Mouse (Mus musculus): ENCODE measurements at regions not wholly inside any gene's neighbourhood (a gene's known extent, or its start where the extent isn't known, plus 50 kb on each side); places are given as distances from the start of the nearest gene placed in this dataset.
"Not testable (repeated sequence)": the region's sequence is repeated elsewhere in the genome, so short reads cannot be mapped to it uniquely, and the experiment has no call there.

DNA sequence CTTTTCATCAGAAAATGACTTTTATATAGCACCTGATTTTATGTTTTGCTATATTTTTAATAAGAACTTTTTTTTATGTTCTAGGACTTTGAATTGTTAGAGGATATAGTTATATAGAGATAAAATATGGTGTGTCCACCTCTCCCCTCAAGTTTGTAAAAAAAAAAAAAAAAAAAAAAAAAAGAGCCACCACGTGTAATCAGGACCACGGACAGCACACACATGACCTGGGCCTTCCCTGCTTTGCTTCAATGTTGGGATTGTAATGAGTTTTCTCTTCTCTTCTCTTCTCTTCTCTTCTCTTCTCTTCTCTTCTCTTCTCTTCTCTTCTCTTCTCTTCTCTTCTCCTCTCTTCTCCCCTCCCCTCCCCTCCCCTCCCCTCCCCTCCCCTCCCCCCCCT is 78.5 kb downstream of the 1700010I14Rik start:
- not testable (repeated sequence) for DNase-seq

DNA sequence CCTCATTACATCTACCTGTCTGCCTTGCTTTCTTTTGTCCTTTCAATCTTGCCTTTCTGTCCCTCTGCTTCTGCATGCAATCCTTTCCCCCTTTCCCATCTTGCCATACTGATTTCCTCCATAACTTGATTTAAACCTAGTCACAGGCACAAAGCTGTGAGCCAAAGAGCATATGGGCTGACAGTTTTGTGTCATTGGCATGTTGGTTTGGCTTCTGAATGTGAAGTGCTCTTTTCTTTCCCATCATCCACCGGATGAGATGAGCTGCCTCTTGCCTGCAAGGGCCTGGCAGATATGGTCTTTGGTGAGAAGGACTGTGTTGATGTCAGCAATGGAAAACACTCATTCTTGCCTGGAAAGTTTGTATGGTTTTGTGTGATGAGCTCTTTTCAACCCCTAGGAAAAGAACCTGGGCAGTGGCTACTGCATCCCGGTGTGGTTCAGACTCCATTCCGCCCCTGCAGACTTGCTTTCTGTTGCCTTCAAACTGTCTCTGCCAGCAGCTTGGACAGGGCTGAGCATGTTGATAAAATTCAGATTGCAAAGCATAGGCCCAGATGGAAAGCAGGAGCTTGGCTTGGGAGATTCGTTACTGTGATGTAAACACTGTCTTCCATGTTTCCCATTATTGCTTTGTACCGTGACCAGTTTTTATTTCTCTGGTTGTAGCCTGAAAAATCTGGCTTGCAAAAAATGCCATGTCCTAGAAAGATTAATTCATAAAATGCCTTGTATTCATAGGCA is 80.9 kb downstream of the 1700010I14Rik start:
- DNase-seq, result no peak

DNA sequence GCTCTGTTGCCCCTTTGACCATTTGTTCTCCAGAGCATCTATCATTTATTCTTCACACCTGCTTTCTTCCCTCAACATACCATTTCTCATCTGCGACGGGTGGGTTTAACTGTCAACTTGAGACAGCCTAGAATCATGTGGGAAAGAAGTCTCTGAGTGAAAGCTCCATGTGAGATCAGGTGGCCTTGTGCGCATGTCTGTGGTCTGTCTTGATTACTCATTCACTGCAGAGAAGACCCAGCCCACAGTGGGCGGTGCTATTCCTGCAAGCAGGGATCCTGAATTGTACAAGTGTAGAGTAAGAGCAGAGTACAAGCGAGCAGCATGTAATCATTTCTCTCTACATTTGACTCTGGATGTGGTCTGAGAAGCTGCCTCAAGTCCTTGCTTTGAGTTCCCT is 95.5 kb downstream of the 1700010I14Rik start:
- no peak for DNase-seq

DNA sequence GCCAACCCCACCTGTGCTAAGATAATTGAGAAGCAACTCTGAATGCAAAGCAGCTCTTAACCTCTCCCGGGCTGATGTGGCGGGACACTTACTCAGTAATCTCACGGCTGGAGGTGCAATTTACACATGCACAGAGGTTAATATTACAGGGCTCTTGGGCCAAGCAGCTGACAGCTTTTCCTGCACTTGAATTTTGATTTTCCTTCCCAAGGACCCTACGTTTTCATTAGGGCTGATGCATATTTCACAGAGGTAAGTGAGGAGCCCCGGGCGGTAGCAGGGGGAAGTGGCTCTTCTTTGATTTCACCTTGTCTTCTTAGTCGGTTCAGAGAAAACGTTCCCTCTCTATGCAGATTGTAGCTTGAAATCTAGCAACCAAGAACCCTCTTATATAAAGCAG is 139.7 kb downstream of the 1700010I14Rik start:
- DNase-seq, result no peak

DNA sequence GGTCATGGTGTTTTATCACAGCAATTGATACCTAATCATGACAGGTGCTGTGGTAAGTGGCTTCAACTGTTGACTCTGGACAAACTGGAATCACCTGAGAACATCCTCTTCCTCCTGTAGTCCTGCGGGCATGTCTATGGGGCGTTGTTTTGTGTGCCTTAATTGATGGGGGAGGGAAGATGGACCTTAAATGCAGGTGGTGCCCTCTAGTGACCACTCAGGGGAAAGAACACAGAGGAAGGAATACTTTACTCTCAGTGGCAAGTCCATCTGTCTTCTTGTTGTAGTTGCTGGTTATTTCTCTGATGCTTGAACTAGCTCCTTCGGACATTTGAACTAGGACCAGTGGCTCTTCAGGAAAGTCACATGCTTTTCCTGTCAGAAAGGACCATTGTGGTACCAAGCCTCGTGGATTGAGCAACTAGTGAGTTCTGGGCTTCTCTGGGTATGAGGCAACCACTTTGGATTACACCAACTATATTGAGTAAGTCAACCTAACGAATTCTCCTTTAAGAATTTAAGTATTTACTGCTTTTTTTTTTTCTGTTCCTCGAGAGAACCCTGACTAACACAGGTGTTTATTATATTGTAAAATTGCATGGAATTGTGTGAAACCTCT is 157.6 kb downstream of the 1700010I14Rik start:
- DNase-seq, result no peak

DNA sequence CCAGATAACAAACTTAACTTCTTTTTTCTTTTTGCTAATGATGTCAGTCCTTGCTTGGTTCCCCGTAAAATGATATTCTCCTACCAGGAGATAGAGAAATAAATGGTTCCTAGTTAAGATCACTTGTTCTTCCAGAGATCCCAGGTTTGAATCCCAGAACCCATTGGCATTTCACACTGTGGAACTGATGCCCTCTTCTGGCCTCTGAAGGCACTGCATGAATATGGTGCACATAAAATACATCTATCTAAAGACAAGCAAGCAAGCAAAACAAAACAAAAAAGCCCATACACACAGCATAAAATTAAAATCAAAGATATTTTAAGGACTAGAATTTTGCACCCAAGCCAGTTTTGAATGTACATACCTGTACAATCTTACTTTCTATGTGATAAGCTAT is 162.5 kb downstream of the 1700010I14Rik start:
- DNase-seq, result no peak

DNA sequence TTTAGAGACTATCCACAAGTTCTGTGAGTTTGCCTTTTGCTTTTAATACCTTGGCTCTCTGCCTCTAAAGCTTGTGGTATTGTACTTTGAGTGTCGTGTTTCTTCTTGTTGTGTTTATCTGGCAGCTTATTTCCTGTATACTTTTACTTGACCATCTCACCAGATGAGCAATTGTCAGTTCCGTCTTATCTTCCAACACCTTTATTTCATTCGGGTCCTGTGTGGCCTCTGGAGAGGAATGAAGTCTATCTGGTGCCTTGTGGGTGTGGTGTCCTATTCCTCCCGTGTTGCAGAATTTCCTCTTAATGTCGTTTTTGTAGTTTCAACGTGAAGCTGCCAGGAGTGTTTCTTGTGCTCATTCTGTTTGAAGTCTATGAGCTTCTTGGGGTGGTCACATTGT is 174.0 kb downstream of the 1700010I14Rik start:
- no peak for DNase-seq

DNA sequence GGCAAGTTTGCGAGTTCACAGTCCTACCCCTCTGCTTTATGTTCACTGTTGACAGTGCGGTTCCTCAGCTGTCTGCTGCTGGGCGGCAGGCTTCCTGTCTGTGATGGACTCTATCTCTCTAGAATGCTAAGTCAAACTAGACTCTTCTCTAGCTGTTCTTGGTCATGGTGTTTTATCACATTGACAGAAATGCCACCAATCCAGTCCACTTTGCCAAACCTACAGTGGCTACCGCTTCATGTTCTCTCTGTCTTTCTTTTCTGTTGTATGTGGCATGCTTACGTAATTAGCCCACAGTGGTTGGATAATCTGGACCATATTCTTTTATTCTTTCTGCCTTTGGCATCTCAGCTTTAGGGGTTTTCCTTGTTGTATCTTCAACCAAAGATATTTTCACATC is 174.5 kb downstream of the 1700010I14Rik start:
- no peak for DNase-seq

DNA sequence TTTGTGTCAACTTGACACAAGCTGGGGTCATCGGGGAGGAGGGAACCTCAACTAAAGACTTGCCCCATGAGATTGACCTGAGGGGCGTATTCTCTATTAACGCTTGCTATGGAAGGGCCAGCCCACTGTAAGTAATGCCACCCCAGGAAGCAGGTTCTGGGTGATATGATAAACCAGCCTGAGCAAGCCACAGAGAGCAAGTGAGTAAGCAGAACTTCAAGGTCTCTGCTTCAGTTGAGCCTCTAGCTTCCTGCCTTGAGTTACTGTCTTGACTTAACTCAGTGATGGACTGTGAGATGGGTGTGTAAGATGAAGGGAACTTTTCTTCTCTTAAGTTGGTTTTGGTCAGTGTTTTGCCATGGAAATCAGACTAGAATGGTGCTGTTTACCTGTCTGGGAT is 175.2 kb downstream of the 1700010I14Rik start:
- no peak for DNase-seq

DNA sequence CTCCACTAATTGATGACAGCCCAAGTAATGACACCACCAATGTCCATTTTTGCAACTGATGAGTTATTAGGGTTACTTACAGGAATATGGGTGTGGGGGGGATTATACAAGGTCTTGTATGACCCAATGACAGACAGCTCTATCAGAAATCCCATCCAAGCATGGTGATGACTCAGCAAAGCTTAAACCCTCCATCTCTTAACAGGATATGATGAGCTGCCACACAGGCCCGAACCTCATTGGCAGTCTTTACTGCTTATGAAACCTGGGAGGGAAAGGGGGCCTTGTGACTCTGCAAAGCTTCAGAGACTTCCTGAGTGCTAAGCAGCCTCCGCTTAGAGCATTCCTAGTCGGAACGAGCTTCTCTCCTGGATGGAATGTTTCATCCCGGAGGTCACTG is 176.4 kb downstream of the 1700010I14Rik start:
- DNase-seq, result no peak

DNA sequence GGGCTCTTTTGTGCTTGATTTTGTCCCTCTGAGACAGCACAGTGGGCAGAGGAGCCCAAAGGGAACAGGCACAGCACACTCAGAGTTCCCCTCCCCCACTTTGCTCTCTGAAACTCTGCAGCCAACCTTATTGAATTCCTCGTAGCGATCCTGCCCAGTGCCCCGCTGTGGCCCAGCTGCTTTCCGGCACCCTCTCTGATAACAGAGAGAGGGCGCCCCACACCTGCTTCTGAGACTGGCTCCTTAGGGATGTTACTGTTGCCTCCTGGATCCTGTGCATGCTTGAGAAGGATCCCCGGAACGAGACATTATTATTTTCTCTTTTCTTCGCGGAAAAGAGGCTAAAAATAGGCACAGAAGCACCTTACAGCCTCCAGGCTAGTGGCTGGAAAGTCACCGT is 179.0 kb downstream of the 1700010I14Rik start:
- DNase-seq, result peak; percentile 38

DNA sequence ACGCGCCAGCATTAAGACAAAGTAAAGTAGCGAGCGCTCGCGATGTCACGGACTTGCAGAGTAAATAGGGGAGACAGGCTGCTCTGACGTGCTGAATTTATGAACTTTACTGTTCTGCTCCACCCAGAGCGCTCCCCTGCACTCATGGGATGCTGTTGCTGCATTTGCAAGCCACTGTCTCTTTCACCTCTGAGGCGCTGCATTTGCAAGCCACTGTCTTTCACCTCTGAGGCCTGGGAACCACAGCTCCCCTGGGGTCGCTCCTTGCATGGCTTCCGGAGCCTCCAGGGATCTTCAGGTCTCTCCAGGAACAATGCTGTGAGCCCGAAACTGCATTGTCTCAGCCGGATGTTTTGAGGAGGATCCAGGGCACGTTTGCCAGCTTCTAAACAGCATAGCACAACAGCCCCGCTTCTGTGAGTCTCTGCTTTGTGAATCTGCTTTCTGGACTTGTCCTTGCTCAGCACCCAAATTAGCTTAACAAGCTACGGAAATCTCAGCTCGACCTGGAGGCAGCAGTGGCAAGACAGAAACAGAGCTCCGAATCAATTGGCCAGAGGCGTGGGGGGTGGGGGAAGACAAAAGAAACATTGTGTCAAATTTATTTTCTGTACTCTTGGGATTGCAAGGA is 179.6 kb downstream of the 1700010I14Rik start:
- no peak for DNase-seq

DNA sequence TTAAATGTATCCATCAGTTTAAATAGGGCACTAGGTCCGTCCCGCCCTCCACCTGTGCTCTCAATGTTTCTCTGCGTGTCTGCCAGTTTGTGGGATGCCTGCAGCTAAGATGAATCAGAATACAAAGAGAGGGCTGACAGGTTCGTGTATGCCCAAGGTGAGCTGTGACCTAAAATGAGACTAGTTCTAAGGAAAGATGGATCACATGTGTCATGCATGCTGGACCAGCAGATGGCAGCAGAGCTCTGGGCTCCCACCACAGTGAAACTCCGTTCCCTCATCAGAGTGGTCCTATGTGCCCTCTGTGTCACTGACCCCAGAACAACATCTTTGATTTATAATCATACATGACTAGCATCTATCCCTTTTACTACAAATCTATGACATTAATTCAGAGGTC is 180.3 kb downstream of the 1700010I14Rik start:
- peak; percentile 65 for DNase-seq

DNA sequence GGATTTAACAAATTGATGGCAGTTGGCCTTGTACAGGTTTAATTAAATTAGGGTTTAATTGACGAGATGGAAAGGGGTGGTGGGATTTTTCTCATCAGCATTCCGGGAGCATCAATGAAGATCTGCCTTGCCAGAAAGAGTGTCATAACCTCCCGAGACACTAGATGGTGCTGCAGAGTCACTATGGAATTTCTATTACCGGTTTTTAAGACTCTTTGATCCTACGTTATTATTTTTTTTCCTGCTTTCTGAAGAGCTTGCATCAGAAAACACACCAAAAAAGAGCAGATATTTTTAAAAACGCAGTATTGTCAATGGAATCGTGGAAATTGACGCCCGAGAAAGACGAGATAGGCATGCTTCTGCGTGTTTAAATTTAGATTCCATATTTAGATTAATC is 181.2 kb downstream of the 1700010I14Rik start:
- peak; percentile 28 for DNase-seq

DNA sequence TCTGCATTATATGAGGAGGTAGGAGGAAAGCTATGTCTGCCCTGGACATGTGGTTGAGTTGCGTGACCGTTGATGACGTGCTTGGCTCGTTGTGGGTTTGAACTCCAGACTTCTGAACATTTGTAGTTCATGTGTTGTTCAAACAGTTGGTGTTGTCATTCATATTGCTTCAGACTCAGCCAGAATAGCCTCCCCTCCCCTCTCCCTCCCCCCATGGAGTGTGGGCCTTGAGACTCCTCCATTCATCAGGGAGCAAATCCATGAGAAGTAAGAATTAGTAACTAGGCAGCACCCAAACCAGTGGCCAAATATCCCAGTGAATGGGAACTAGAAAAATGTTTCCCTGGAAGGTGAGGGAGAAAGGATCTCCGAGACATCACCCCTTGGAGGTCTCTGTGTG is 209.0 kb downstream of the 1700010I14Rik start:
- no peak for DNase-seq

DNA sequence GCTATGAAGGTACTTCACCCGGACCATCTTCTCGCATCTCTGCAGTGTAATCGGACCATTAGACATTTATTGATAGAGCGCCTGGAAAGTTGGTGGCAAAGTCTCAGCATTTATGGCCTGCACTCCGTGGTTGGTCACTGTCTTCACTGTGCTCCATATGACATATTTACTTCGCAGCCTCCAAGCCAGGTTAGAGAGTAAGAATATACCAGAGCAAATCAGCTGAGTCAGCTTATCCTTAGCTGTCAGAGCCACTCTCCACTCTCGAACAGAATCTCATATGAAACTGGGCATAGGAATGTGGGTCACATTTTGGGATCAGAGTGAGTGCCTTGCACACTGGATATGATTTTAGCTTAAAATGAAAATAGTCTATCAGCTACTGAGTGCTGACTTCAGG is 212.3 kb downstream of the 1700010I14Rik start:
- DNase-seq, result no peak

DNA sequence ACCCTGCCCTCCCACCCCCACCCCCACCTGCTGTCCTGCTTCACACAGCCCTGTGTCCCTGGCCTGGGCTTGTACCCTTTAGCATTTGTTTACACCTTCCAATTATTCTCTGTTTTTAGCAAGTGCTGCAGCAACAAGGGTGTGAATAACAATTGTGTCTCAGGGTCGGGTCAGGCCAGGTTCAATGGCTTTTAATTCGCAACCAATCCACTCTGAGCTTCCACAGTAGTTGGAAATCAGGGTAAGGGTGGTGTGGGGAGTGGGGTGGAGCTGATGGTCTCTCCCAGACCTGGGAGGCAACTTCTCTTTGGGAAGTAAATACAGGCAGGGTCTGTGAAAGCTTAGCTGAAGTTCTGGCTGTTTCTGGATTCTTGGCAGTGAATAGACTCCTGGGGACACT is 214.4 kb downstream of the 1700010I14Rik start:
- DNase-seq, result no peak

DNA sequence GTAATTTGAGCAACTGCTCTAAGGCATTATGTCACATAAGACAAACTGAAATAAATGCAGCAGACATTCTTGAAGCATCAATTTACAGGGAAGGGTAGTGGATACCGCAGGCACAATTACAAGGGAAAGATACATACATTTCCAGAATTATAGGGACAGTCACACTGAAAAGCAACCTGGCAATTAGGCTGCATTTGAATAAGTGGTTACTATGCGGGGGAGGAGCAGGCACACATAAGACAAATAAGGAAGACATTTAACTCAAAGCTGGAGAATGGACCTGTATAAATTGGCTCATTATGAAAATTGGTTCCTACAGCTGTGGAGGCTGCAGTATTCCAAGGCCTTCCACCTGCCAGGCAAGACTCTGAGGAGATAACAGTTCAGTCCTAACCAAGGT is 211.2 kb upstream of the Gm17728 start:
- no peak for DNase-seq

DNA sequence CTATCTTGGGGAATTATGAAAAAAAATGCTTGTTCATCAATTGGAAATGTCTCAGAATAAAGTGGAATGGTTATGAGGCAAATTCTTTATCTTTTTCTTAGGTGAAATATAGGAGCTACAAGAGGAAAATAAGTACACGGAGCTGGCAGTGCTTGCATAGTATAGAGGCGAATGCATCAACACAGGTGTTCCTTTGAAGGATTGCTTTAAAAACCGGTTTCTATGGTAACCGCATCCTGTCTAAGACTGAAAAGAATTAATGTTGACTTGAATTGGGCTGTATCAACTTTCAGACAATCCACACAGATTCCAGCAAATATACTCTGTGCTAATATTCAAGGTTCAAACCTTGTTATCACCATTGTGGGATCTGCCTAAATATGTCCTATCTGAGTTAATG is 198.8 kb upstream of the Gm17728 start:
- DNase-seq, result no peak

DNA sequence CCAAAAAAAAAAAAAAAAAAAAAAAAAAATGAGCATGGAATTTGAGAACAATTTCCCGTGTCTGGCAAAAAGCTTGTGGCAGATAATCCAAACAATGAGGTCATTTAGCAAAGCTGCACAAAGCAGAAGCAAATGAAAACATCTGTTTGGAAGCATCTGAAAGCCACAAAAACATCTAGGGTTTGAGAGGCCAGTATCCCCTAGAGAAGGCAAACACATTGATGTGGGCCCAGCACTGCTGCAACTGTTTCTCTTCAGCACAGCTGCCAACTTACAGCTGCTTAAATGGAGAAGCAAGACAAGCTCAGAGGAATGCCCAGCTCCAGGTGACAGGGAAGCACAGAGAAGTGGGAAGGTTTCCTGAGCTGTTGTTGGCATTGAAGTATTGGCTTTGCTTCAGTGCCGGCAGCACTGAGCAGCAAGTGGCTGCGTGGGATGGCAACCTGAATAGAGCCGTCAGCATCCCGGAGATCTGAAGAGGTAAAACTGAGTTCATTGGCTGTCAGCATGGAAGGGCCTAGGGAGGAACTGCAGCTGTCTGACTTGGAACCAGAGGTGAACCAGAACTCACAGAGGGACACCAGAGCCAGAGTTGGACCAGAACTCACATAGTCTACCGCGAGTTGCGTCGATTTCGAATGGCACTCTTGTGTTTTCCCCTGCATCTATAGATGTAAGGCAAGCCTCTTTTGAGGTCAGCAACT is 193.8 kb upstream of the Gm17728 start:
- DNase-seq, result no peak

DNA sequence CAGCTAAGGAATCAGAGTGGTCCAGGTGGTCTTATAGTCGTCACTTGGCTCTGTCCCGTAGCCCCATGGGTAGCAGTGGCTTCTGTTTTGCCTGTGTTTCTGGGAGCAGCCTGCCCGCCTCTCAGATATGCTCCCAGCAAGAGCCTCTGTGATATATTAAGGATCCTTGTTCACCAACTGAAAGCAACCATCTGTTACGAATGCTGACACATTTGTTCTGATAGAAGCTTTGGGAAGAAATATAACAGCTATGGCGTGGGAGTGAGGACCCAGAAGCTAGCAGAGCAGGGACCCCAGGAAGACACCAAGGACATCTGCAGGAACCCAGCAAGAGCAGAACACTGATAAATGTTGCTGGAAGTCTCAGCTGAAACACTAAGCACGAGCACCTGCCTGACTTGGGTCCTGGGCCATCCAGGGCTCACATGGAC is 186.7 kb upstream of the Gm17728 start:
- no peak for DNase-seq

DNA sequence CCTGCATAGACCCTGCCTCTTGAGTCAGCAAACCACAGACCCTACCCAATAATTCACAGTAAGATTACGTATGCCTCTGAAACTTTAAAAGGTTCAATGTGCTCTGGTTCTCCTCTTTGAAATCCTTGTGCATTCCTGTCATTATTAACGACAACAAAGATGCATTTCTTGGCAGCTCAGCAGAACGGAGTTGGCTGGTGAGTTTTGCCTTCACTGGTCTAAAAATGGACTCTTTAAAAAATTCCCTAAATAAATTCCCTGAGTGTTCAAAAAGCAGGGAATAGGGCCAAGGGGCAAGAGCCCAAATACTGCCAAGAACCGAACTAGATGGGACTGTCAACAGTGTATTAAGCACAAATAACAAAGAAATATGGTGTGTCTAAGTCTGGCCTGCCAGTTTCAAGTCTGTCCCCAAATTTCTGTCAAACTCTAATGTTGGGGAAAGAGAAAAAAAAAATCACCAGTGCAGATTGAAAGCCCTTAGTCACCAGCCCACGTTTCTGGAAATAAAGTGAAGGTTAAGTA is 163.2 kb upstream of the Gm17728 start:
- no peak for DNase-seq

DNA sequence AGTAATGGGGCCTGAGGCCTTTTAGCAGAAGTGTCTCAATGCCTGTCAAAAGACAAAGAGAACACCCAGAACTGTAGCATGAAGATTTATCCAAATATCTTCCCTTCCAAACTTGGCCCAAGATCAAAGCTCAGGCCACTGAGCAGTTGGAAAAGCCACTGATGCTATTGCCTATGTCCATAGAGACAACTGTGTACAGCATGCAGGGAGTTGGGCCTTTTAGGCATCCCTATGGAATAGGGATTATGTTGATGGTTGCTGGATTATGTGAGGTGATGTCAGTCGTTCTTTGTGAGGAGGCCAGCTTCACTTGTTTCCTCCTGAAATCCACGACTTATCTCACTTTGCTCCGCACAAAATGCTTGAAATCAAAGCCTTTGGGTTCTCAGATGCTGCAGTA is 153.1 kb upstream of the Gm17728 start:
- DNase-seq, result no peak

All from adrenal gland, postnatal 25 days (tissue).